Mouse (Mus musculus): ENCODE data around the gene Prpf40b. TPM values are rescaled to one million over a fixed set of nuclear protein-coding genes. Genes with fewer than 3 reads are reported as not detected.
A peak's percentile ranks its signal among the peaks of the same experiment; 100 is the strongest.

The Prpf40b gene
- total and polyA plus RNA-seq, 2 experiments from 2014 or later, result 97.9 to 107 TPM

- no peak for TF ChIP-seq CTCF (IDR thresholded peaks at IDR 0.05)
- no peaks in the 10 kb centered on the region for H3K9me3 ChIP-seq (ENCODE audit: low read length)
- H3K27ac ChIP-seq (ENCODE audit: low read depth, low read length), result no peak overlapping the region
- no peaks in the 10 kb centered on the region; the same call in 1 of the 2 replicates for H3K36me3 ChIP-seq (ENCODE audit: insufficient read depth, low read length)
- DNase-seq (ENCODE audit: low spot score) (no peak), ATAC-seq (ENCODE audit: low FRiP score) (no peak)
- H3K9ac ChIP-seq (replicated peaks; ENCODE audit: low read length, poor library complexity, severe bottlenecking), result peak overlapping the region; percentile 75; the same call in 1 of the 2 replicates
- 39% methylated on average over 5 of the region's 5 CpGs for WGBS
- peaks cover 6% of the 10 kb centered on the region; the same call in 1 of the 2 replicates for H3K4me1 ChIP-seq (ENCODE audit: insufficient read depth, low read length)
- H3K4me3 ChIP-seq (ENCODE audit: low read depth, low read length), result peak overlapping the region; percentile 53
- peak overlapping the region; percentile 58 for H3K4me2 ChIP-seq (ENCODE audit: low read depth, low read length, poor library complexity, severe bottlenecking)
- no peaks in the 10 kb centered on the region for H3K27me3 ChIP-seq (ENCODE audit: insufficient read depth, low read length)
These were observed 1.3 kb downstream of the Prpf40b start for GRCm38 (mm10) chr15:99296213-99296612.

- no peak for TF ChIP-seq CTCF (IDR thresholded peaks at IDR 0.05)
- Histone ChIP-seq H3K4me2 (ENCODE audit: low read depth, low read length, poor library complexity, severe bottlenecking) (no peak overlapping the region), H3K4me3 (ENCODE audit: low read depth, low read length) (no peak overlapping the region), H3K9me3 (ENCODE audit: low read length) (no peaks in the 10 kb centered on the region), H3K27me3 (ENCODE audit: insufficient read depth, low read length) (no peaks in the 10 kb centered on the region), H3K9ac (replicated peaks; ENCODE audit: low read length, poor library complexity, severe bottlenecking) (no peak overlapping the region), H3K4me1 (ENCODE audit: insufficient read depth, low read length) (no peaks in the 10 kb centered on the region), H3K36me3 (ENCODE audit: insufficient read depth, low read length) (peaks cover 79% of the 10 kb centered on the region), H3K27ac (ENCODE audit: low read depth, low read length) (no peak overlapping the region)
- ATAC-seq (ENCODE audit: low FRiP score) (no peak), DNase-seq (ENCODE audit: low spot score) (no peak)
- WGBS, result 91% methylated on average over 9 of the region's 9 CpGs
These were observed 12.6 kb downstream of the Prpf40b start for GRCm38 (mm10) chr15:99307476-99307875.

GRCm38 (mm10) chr15:99309549-99309948 lies 14.7 kb downstream of the Prpf40b start:
- H3K27me3 ChIP-seq (ENCODE audit: insufficient read depth, low read length), result no peaks in the 10 kb centered on the region
- no peak overlapping the region for H3K27ac ChIP-seq (ENCODE audit: low read depth, low read length)
- WGBS, result 97% methylated on average over 9 of the region's 9 CpGs
- ATAC-seq (ENCODE audit: low FRiP score), result no peak
- no peaks in the 10 kb centered on the region for H3K4me1 ChIP-seq (ENCODE audit: insufficient read depth, low read length)
- no peaks in the 10 kb centered on the region for H3K9me3 ChIP-seq (ENCODE audit: low read length)
- DNase-seq (ENCODE audit: low spot score), result no peak
- no peak overlapping the region for H3K4me2 ChIP-seq (ENCODE audit: low read depth, low read length, poor library complexity, severe bottlenecking)
- H3K4me3 ChIP-seq (ENCODE audit: low read depth, low read length), result no peak overlapping the region
- H3K36me3 ChIP-seq (ENCODE audit: insufficient read depth, low read length), result peaks cover 87% of the 10 kb centered on the region
- no peak for TF ChIP-seq CTCF (IDR thresholded peaks at IDR 0.05)
- H3K9ac ChIP-seq (replicated peaks; ENCODE audit: low read length, poor library complexity, severe bottlenecking), result no peak overlapping the region

- WGBS, result 88% methylated on average over 5 of the region's 5 CpGs
- no peak for ATAC-seq (ENCODE audit: low FRiP score)
- Histone ChIP-seq H3K9me3 (ENCODE audit: low read length) (no peaks in the 10 kb centered on the region), H3K36me3 (ENCODE audit: insufficient read depth, low read length) (peaks cover 87% of the 10 kb centered on the region), H3K27ac (ENCODE audit: low read depth, low read length) (no peak overlapping the region), H3K4me3 (ENCODE audit: low read depth, low read length) (no peak overlapping the region), H3K27me3 (ENCODE audit: insufficient read depth, low read length) (no peaks in the 10 kb centered on the region), H3K4me1 (ENCODE audit: insufficient read depth, low read length) (no peaks in the 10 kb centered on the region), H3K9ac (replicated peaks; ENCODE audit: low read length, poor library complexity, severe bottlenecking) (no peak overlapping the region), H3K4me2 (ENCODE audit: low read depth, low read length, poor library complexity, severe bottlenecking) (no peak overlapping the region)
- DNase-seq (ENCODE audit: low spot score), result no peak
- no peak for TF ChIP-seq CTCF (IDR thresholded peaks at IDR 0.05)
These were observed 15.7 kb downstream of the Prpf40b start for GRCm38 (mm10) chr15:99310617-99311016.

- Histone ChIP-seq H3K27ac (ENCODE audit: low read depth, low read length) (no peak overlapping the region), H3K4me1 (ENCODE audit: insufficient read depth, low read length) (no peaks in the 10 kb centered on the region), H3K4me3 (ENCODE audit: low read depth, low read length) (no peak overlapping the region), H3K4me2 (ENCODE audit: low read depth, low read length, poor library complexity, severe bottlenecking) (no peak overlapping the region), H3K9ac (replicated peaks; ENCODE audit: low read length, poor library complexity, severe bottlenecking) (no peak overlapping the region), H3K36me3 (ENCODE audit: insufficient read depth, low read length) (peaks cover 79% of the 10 kb centered on the region), H3K27me3 (ENCODE audit: insufficient read depth, low read length) (no peaks in the 10 kb centered on the region), H3K9me3 (ENCODE audit: low read length) (no peaks in the 10 kb centered on the region)
- TF ChIP-seq CTCF (IDR thresholded peaks at IDR 0.05), result no peak
- DNase-seq (ENCODE audit: low spot score) (no peak), ATAC-seq (ENCODE audit: low FRiP score) (no peak)
- 95% methylated on average over 16 of the region's 16 CpGs for WGBS
These were observed 20.0 kb downstream of the Prpf40b start for GRCm38 (mm10) chr15:99314891-99315290.

GRCm38 (mm10) chr15:99316314-99317266 lies 21.7 kb downstream of the Prpf40b start:
- Histone ChIP-seq H3K27me3 (ENCODE audit: insufficient read depth, low read length) (no peaks in the 10 kb centered on the region), H3K27ac (ENCODE audit: low read depth, low read length) (peak overlapping the region; percentile 74), H3K9ac (replicated peaks; ENCODE audit: low read length, poor library complexity, severe bottlenecking) (no peak overlapping the region), H3K4me1 (ENCODE audit: insufficient read depth, low read length) (no peaks in the 10 kb centered on the region), H3K4me2 (ENCODE audit: low read depth, low read length, poor library complexity, severe bottlenecking) (no peak overlapping the region), H3K4me3 (ENCODE audit: low read depth, low read length) (no peak overlapping the region), H3K36me3 (ENCODE audit: insufficient read depth, low read length) (peaks cover 78% of the 10 kb centered on the region), H3K9me3 (ENCODE audit: low read length) (no peaks in the 10 kb centered on the region)
- TF ChIP-seq CTCF (IDR thresholded peaks at IDR 0.05), result peak; percentile 88
- 83% methylated on average over 16 of the region's 16 CpGs for WGBS
- DNase-seq (ENCODE audit: low spot score) (peak; percentile 85), ATAC-seq (ENCODE audit: low FRiP score) (peak; percentile 60)

All from midbrain, postnatal 0 days (tissue).